Mouse (Mus musculus) G1E (cell line): ENCODE measurements around the gene Gm13285.
"Not testable (repeated sequence)": the region's sequence is repeated elsewhere in the genome, so short reads cannot be mapped to it uniquely, and the experiment has no call there.

Source experiments
- CTCF ChIP-seq: IDR thresholded peaks from 2 replicates; pipeline ENCODE4 v1.5.1; 2012; ENCODE audit warnings: low read depth, low read length, inconsistent platforms, mixed read lengths
- GATA1 ChIP-seq: IDR thresholded peaks from 2 replicates; pipeline ENCODE4 v1.6.1; 2012; ENCODE audit warnings: borderline replicate concordance, low read length, inconsistent platforms, mixed read lengths
- GATA2 ChIP-seq: IDR thresholded peaks from 2 replicates; pipeline ENCODE4 v1.6.1; 2012; ENCODE audit warnings: low read depth, low read length, inconsistent platforms, borderline replicate concordance
- POLR2AphosphoS5 ChIP-seq: IDR thresholded peaks from 2 replicates; pipeline ENCODE4 v1.6.1; 2012; ENCODE audit warnings: low read depth, low read length, inconsistent platforms; ENCODE audit not compliant: insufficient replicate concordance

DNA sequence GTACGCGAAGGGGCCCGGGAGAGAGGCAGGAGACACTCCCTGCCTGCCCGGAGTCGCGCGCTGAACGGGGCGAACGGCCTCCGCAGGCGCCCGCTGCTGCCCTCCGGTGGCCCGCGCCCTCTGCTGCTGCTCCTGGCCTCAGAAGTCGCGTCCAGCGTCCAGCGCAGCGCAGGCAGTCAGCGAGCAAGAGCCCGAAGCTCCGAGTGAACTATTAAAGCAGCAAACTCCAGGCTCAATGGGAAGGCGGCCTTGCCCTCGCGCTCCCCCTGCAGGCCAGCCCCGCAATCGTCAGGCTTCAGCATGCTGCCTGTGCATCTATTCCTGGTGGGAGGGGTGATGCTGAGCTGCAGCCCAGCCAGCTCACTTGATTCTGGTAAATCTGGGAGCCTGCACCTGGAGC is 19.9 kb upstream of the Gm13285 start, which contains the start of gene Gm13272:
- not testable (repeated sequence) for TF ChIP-seq CTCF, GATA1, POLR2AphosphoS5, GATA2
